12 mouse cellular contexts compared by ENCODE assay signal in the genomic region with DNA sequence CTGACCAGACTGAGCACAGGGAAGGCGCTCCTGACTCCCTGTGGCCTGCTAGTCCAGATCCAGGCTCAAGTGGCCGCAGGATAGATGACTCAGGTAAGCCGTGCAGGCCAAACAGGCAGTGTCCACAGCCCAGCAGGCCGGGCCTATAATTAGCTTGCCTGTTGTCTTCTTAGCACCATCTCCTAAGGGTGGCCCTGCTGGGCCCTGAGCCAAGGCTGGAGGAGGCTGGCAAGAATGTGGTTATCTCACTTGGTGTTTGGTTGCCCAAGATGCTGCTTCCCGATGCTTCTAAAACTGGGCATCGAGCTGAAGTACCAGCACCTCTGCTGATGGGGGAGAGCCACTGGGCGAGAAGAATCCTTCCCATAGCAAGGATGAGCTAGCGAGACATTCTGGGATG. TPM values are rescaled to one million over a fixed set of nuclear protein-coding genes. Genes with fewer than 3 reads are reported as not detected.
DNase-seq lines count a peak whose midpoint lies in the region; ATAC-seq and TF ChIP-seq lines count a peak whose summit lies in the region.
"Had no signal": no experiment of that assay in that cellular context is flagged by ENCODE, and none has a peak within 500 bp of the region (broad histone marks: within the 10 kb centered on the region; RNA-seq: fewer than 3 reads in every experiment).

No protein-coding gene starts in this region.

- no peak overlapping the region for H3K9ac ChIP-seq in stomach, postnatal 0 days (ENCODE audit: low read length)
- H3K9ac ChIP-seq: hindbrain, embryonic 13.5 days had no signal

- no peaks in the 10 kb centered on the region for H3K4me1 ChIP-seq in stomach, postnatal 0 days (replicated peaks; ENCODE audit: control insufficient read depth, insufficient read depth)
- H3K4me1 ChIP-seq: hindbrain, embryonic 13.5 days had no signal

- H3K4me2 ChIP-seq in stomach, postnatal 0 days (replicated peaks; ENCODE audit: low read depth) = no peak overlapping the region
- H3K4me2 ChIP-seq: hindbrain, embryonic 13.5 days had no signal

- WGBS in stomach, postnatal 0 days = 82% methylated on average over 8 of the region's 8 CpGs

- no peaks in the 10 kb centered on the region for H3K9me3 ChIP-seq in stomach, postnatal 0 days (ENCODE audit: control insufficient read depth, low read length)
- H3K9me3 ChIP-seq: hindbrain, embryonic 13.5 days had no signal

- DNase-seq in CD4-positive, CD25-positive, alpha-beta regulatory T cell, adult 2 months (ENCODE audit: low read depth, low spot score) = peak; percentile 11
- DNase-seq in lung, postnatal 36 days = peak; percentile 32
- no peak for DNase-seq in lung, postnatal 25 days (ENCODE audit: low spot score)
- no peak for DNase-seq in stomach, postnatal 0 days (ENCODE audit: low spot score)
- DNase-seq in lung, postnatal 10 days = no peak
- no peak for DNase-seq in frontal cortex, postnatal 25 days (ENCODE audit: low spot score in 2 of 2)
- DNase-seq: thymus, postnatal 36 days had no signal

- no peaks in the 10 kb centered on the region for H3K36me3 ChIP-seq in stomach, postnatal 0 days (ENCODE audit: control insufficient read depth, insufficient read depth, low read length)

- ATAC-seq in CD4-positive, CD25-positive, alpha-beta regulatory T cell, adult 4 months = no peak
- ATAC-seq in erythroblast, adult 5-6 weeks (replicated peaks; ENCODE audit: low FRiP score, poor library complexity, severe bottlenecking) = peak; percentile 83
- ATAC-seq in stomach, postnatal 0 days (ENCODE audit: low FRiP score, low TSS enrichment) = no peak

- no peak for TF ChIP-seq CTCF in stomach, postnatal 0 days (IDR thresholded peaks at IDR 0.05; ENCODE audit: low read depth)

- peak overlapping the region; percentile 58; the same call in 1 of the 2 replicates for H3K27ac ChIP-seq in stomach, postnatal 0 days (replicated peaks)
- H3K27ac ChIP-seq: hindbrain, embryonic 13.5 days; left cerebral cortex, adult 2 months; macrophage had no signal

- H3K4me3 ChIP-seq in stomach, postnatal 0 days (ENCODE audit: low read depth, low read length) = no peak overlapping the region
- H3K4me3 ChIP-seq: hindbrain, embryonic 13.5 days; left cerebral cortex, adult 2 months had no signal

- H3K27me3 ChIP-seq in stomach, postnatal 0 days (ENCODE audit: control insufficient read depth, insufficient read depth, low read length) = no peaks in the 10 kb centered on the region
- H3K27me3 ChIP-seq: hindbrain, embryonic 13.5 days had no signal

- TF ChIP-seq EP300 in stomach, postnatal 0 days (optimal IDR thresholded peaks at IDR 0.05) = no peak

RNA-seq across cellular contexts. Expression of gene Zc3hc1, which starts 35.1 kb away (rescaled TPM):
- polyA plus RNA-seq in CD4-positive, CD25-positive, alpha-beta regulatory T cell, adult 4 months (2017; shearing (Covaris generic)) = 10 to 100 TPM; 47.5 to 63.3 TPM
- total RNA-seq in erythroblast, adult 5-6 weeks (2015; ENCODE audit: low replicate concordance) = 6.3 and 17.7 TPM in 2 replicates
- total RNA-seq in erythroblast, adult 5-6 weeks (2017; ENCODE audit: low replicate concordance) = 5.5 and 12.5 TPM in 2 replicates
- 16.4 TPM in 2 replicates for polyA plus RNA-seq in stomach, postnatal 0 days (2015; fragmentation: Nextera tagmentation; extraction: Ambion mirVana)

RNA-seq across cellular contexts. Expression of gene Klhdc10, which starts 46.0 kb away (rescaled TPM):
- polyA plus RNA-seq in CD4-positive, CD25-positive, alpha-beta regulatory T cell, adult 4 months (2017; shearing (Covaris generic)) = 1 to 10 TPM; 2.4 to 3.4 TPM
- 7.5 and 7.7 TPM in 2 replicates for total RNA-seq in erythroblast, adult 5-6 weeks (2015; ENCODE audit: low replicate concordance)
- total RNA-seq in erythroblast, adult 5-6 weeks (2017; ENCODE audit: low replicate concordance) = 12.1 and 18.4 TPM in 2 replicates
- polyA plus RNA-seq in stomach, postnatal 0 days (2015; fragmentation: Nextera tagmentation; extraction: Ambion mirVana) = 6.0 and 6.3 TPM in 2 replicates

RNA-seq across cellular contexts. Expression of gene Ube2h, which starts 51.4 kb away (rescaled TPM):
- 100 to 1,000 TPM; 145 to 167 TPM for polyA plus RNA-seq in CD4-positive, CD25-positive, alpha-beta regulatory T cell, adult 4 months (2017; shearing (Covaris generic))
- 230 and 271 TPM in 2 replicates for total RNA-seq in erythroblast, adult 5-6 weeks (2015; ENCODE audit: low replicate concordance)
- total RNA-seq in erythroblast, adult 5-6 weeks (2017; ENCODE audit: low replicate concordance) = 407 and 551 TPM in 2 replicates
- polyA plus RNA-seq in stomach, postnatal 0 days (2015; fragmentation: Nextera tagmentation; extraction: Ambion mirVana) = 25.2 and 28.8 TPM in 2 replicates

Comparison
In these comparisons a context has a peak if more than half of its experiments do, and no peak if none do; other contexts are left out.
1. DNase-seq: peak in CD4-positive, CD25-positive, alpha-beta regulatory T cell, adult 2 months (single experiment) and lung, postnatal 36 days (single experiment); none in lung, postnatal 25 days (single experiment), stomach, postnatal 0 days (single experiment), lung, postnatal 10 days (single experiment) and frontal cortex, postnatal 25 days (0 of 2).